Mouse (Mus musculus): ENCODE results near the gene Lrrc2. TPM values are rescaled to one million over a fixed set of nuclear protein-coding genes. Genes with fewer than 3 reads are reported as not detected.

Gene Lrrc2
- not detected in 2 replicates for polyA plus RNA-seq (2016; fragmentation: Nextera tagmentation; extraction: Ambion mirVana)

DNA sequence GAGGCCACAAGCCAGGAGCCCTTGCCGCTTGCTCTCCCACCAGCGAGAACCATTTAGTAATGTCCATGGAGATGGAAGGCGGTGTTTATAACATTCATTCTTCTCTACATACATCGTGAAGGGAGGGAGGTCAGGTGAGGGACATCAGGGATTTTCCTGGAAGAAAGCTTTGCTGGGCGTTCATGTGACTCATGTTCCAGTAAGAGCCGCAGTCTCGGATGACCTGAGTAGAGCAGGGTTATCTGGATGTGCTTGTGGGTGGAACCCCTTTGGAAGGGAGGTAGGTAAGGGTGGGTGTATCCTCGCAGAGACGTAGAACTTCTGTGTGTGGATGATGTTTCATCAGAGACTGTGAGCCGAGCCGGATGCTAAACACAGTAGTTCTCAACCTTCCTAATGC lies at the start of gene Lrrc2:
TSS of gene Lrrc2 (plus strand) at position 149 of the 400 bp plus-strand sequence.
- peaks cover 31% of the 10 kb centered on the region for H3K4me1 ChIP-seq
- H3K9me3 ChIP-seq = no peaks in the 10 kb centered on the region
- no peak within 1 kb of the TSS for H3K27ac ChIP-seq
- H3K4me2 ChIP-seq = no peak within 1 kb of the TSS
- WGBS = 93% methylated on average over 11 of the region's 11 CpGs
- no peak within 1 kb of the TSS for H3K9ac ChIP-seq
- peaks cover 73% of the 10 kb centered on the region for H3K27me3 ChIP-seq
- H3K4me3 ChIP-seq (replicated peaks) = no peak within 1 kb of the TSS
- no peak for ATAC-seq (ENCODE audit: low FRiP score)
- H3K36me3 ChIP-seq (replicated peaks) = no peaks in the 10 kb centered on the region

DNA sequence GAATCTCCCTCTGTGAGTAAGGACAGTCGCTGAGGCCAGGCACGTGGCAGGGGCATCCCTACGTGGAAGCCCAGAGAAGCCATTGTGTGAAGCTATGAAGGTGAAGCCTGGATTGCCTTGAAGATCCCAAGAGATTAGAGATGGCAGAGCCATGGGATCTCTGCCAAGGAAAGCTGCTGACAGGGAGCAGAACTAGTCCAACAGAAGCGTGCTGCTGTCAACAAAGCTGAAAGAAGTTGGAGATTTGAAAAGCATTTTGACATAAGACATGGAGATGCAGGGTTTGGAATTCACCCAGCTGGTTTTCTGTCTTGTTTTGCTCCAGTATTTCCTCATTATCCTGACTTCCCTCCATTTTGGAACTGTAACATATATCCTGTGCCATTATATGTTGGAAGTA lies 49.1 kb upstream of the Lrrc2 start:
- no peak overlapping the region for H3K4me2 ChIP-seq
- H3K4me3 ChIP-seq (replicated peaks) = no peak overlapping the region
- ATAC-seq (ENCODE audit: low FRiP score) = no peak
- no peak overlapping the region for H3K9ac ChIP-seq
- H3K9me3 ChIP-seq = 0 out of 2 replicates have a peak, but pooled peaks cover 2% of the 10 kb centered on the region
- 90% methylated on average over 4 of the region's 4 CpGs for WGBS
- H3K36me3 ChIP-seq (replicated peaks) = no peaks in the 10 kb centered on the region
- H3K27me3 ChIP-seq = no peaks in the 10 kb centered on the region; the same call in 1 of the 2 replicates
- H3K4me1 ChIP-seq = no peaks in the 10 kb centered on the region
- no peak overlapping the region for H3K27ac ChIP-seq

DNA sequence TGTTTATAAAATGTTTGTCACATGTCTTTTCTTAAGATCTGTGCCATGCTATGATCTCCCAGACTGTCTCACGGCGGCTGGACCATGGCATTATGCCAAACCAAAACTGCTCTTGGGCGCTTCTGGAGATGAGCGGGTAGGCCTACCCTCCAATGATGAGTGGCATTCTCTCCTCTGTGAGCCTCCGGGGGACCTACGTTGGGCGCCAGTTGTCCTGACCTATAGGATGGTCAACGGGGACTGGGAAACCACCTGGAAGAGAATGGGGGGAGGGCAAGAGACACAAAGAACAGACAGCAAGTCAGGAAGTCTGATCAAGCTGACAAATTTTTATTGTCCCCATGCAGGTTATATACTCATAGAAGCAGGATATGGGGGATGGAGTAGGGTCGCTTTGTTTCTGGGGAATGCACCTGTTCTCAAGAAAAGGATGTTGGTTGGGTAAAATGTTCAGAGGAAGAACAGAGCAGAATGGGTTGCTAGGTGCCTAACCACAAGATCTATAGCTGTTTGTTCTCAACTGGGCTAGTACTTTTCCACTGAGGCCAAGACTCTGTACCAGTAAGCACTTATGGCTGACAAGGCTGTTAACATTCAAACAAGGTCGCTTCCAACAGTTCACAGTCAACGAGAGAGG lies 44.0 kb upstream of the Lrrc2 start:
- Histone ChIP-seq H3K4me1 (no peaks in the 10 kb centered on the region), H3K4me3 (replicated peaks) (no peak overlapping the region), H3K36me3 (replicated peaks) (no peaks in the 10 kb centered on the region), H3K4me2 (no peak overlapping the region), H3K27me3 (no peaks in the 10 kb centered on the region), H3K9ac (no peak overlapping the region), H3K27ac (no peak overlapping the region), H3K9me3 (0 out of 2 replicates have a peak, but pooled peaks cover 3% of the 10 kb centered on the region)
- no peak for ATAC-seq (ENCODE audit: low FRiP score)
- 92% methylated on average over 11 of the region's 11 CpGs for WGBS

DNA sequence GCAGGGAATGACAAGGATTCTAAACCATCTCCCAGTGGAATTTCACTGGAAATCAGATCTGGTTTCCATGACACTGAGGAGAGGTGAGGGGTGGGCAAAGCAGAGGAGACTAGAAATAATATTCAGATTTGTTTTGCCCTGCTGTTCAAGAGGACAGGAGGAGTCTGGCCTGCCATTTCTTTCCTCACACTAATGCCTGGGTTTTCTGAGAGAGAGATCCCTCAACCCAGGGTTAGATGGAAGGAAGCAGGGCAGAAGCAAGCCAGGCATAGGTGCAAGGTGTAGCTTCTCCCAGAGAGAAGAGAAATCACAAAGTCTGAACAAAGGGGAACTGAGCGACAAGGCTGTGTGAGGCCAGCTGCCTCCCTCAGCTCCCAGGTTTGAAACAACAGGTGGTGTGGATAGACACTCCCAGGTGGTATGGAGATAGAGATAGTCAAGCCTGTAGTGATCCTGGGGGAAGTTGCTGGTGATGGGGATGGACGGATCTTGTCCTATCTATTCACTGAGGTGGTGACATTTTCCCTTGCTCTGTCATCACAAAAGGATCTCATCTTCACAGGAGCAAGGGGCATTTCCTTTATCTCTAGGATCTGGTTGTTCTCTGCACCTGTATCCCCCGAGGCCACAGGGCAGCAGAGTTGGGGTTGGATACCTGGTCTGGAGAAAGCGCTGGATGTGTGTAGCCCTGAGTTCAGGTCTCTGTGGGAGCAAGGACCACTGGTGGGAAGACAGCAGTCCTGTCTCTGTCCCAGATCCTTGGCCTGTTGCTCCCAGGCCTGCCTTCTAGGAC lies 43.3 kb upstream of the Lrrc2 start:
- Histone ChIP-seq H3K27ac (no peak overlapping the region), H3K4me2 (no peak overlapping the region), H3K9me3 (0 out of 2 replicates have a peak, but pooled peaks cover 3% of the 10 kb centered on the region), H3K27me3 (no peaks in the 10 kb centered on the region), H3K4me3 (replicated peaks) (no peak overlapping the region), H3K4me1 (no peaks in the 10 kb centered on the region), H3K9ac (no peak overlapping the region), H3K36me3 (replicated peaks) (no peaks in the 10 kb centered on the region)
- ATAC-seq (ENCODE audit: low FRiP score) = no peak
- WGBS = 79% methylated on average over 4 of the region's 4 CpGs

DNA sequence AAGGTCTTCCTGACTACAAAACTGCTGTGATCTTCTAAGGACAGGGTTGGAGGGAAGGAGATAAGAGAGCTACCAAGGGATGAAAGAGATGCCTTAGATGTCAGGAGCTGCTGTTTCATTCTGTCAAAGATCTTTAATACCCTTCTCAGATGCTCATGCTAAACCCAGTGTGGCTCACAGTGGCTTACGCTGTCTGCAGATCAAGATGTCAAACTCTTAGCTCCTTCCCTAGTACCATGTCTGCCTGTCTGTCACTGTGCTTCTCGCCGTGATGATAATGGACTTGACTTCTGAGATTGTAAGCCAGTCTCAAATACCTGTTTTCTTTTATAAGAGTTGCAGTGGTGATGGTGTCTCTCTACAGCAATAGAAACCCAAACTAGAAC lies 42.7 kb upstream of the Lrrc2 start:
- H3K9me3 ChIP-seq = 0 out of 2 replicates have a peak, but pooled peaks cover 3% of the 10 kb centered on the region
- WGBS = 90% methylated on average over 3 of the region's 3 CpGs
- no peaks in the 10 kb centered on the region for H3K27me3 ChIP-seq
- no peaks in the 10 kb centered on the region for H3K36me3 ChIP-seq (replicated peaks)
- H3K4me1 ChIP-seq = no peaks in the 10 kb centered on the region
- no peak overlapping the region for H3K27ac ChIP-seq
- ATAC-seq (ENCODE audit: low FRiP score) = no peak
- H3K9ac ChIP-seq = no peak overlapping the region
- H3K4me2 ChIP-seq = no peak overlapping the region
- H3K4me3 ChIP-seq (replicated peaks) = no peak overlapping the region

DNA sequence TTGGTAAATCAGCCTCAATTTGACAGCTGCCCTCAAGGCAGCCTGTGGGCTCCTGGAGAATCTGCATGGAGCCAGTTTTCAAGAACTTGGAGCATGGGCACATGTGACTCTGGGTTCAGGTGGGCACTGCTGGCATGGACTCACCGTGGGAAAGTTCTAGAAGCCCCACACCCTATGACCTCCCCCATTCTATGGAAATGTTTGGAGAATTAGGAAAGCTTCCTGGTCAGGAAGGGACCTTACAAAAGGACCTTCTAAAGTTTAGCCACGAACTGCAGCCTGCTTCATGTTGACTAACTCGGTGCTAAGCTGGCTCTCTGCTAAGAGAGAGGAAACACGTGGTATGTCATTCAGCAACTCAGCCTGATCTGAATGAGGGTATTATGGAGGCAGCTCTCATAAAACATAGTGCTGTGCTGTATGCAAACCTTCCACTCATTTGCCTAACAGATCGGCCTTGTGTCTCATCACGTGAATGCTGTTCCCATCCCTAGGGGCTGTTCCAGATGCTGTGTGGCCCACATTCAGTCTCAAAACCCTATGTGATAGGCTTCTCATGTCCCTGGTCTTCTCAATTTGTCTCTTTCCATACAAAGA lies 41.9 kb upstream of the Lrrc2 start:
- Histone ChIP-seq H3K4me3 (replicated peaks) (no peak overlapping the region), H3K27me3 (no peaks in the 10 kb centered on the region), H3K27ac (no peak overlapping the region), H3K9me3 (0 out of 2 replicates have a peak, but pooled peaks cover 3% of the 10 kb centered on the region), H3K4me1 (no peaks in the 10 kb centered on the region), H3K36me3 (replicated peaks) (no peaks in the 10 kb centered on the region), H3K4me2 (no peak overlapping the region), H3K9ac (no peak overlapping the region)
- ATAC-seq (ENCODE audit: low FRiP score) = no peak
- WGBS = 79% methylated on average over 6 of the region's 6 CpGs

DNA sequence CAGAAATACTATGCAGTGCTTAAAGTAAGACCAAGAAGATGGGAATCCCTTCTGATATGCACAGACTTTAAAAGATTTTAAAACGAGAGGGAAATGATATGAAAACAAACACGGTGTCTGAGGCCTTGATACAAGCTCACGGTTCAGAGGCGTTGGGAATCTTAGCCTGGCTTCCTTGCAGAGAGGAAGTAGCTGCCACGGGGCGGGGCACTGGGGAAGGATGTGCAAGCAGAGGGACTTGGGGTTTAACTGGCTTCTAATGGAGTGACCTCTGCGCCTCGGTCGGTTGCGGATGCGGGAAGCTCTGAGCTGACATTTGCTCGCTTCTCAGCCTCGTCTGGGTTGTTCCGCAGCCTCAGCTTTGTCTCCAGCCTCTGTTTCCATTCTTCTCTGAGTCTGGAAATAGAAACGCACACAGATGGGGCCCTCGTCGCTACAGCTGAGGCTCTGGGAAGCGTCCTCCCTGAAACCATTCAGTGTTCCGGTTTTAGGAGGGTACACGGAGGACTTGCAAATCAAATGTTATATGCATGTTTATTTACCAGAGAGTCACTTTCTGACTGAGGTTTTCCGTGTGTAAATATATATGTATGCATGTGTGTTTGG lies 36.6 kb upstream of the Lrrc2 start:
- no peak for ATAC-seq (ENCODE audit: low FRiP score)
- WGBS = 60% methylated on average over 21 of the region's 21 CpGs
- Histone ChIP-seq H3K4me1 (no peaks in the 10 kb centered on the region), H3K27ac (no peak overlapping the region), H3K4me3 (replicated peaks) (no peak overlapping the region), H3K36me3 (replicated peaks) (no peaks in the 10 kb centered on the region), H3K9ac (no peak overlapping the region), H3K27me3 (no peaks in the 10 kb centered on the region), H3K9me3 (no peaks in the 10 kb centered on the region), H3K4me2 (no peak overlapping the region)

DNA sequence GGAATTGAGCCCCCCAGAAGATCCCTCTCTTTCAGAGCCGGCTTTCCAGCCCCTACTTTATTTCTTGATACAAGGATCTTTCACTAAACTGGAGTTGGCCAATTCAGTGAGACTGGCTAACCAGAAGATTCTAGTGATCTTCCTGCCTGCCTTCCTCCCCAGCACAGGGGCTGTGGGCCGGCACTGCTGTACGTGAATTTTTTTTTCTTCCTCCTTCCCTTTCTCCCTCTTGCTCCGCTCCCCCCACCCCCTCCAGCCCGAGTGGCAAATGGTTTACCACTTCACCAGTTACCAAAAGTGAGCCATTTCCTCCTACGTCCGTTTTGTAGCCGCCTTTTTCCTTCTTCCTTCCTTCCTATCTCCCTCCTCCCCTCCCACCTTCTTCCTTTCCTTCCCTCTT lies 35.9 kb upstream of the Lrrc2 start:
- ATAC-seq (ENCODE audit: low FRiP score) = no peak
- WGBS = 76% methylated on average over 8 of the region's 8 CpGs
- Histone ChIP-seq H3K4me1 (no peaks in the 10 kb centered on the region), H3K9ac (no peak overlapping the region), H3K27ac (no peak overlapping the region), H3K4me3 (replicated peaks) (no peak overlapping the region), H3K4me2 (no peak overlapping the region), H3K27me3 (no peaks in the 10 kb centered on the region), H3K9me3 (no peaks in the 10 kb centered on the region), H3K36me3 (replicated peaks) (no peaks in the 10 kb centered on the region)

DNA sequence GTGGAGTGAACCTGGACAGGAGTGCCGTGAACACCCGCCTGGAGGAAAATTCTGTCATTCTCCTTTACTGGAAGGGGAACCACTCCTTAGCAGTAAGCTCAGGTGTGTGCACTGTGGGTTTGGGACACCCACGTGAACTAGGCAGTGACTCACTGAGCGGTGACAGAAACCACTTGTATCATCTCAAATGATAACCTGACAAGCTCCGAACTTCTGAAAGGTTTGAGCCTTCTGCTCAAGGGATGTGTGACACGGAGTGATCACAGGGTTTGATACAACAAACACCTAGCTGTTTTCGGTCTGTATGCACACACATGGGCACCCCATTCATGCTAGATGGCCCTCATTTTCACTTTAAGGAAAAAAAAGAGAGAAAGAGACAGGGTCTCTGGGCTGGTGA lies 34.6 kb upstream of the Lrrc2 start, which contains the start of gene Fam240a:
TSS of gene Fam240a (minus strand) at position 76 of the 400 bp plus-strand sequence.
- H3K4me1 ChIP-seq = no peaks in the 10 kb centered on the region
- H3K4me3 ChIP-seq (replicated peaks) = no peak within 1 kb of the TSS
- H3K9me3 ChIP-seq = no peaks in the 10 kb centered on the region
- no peaks in the 10 kb centered on the region for H3K27me3 ChIP-seq
- no peak within 1 kb of the TSS for H3K27ac ChIP-seq
- H3K36me3 ChIP-seq (replicated peaks) = no peaks in the 10 kb centered on the region
- H3K4me2 ChIP-seq = no peak within 1 kb of the TSS
- no peak for ATAC-seq (ENCODE audit: low FRiP score)
- H3K9ac ChIP-seq = no peak within 1 kb of the TSS
- 94% methylated on average over 7 of the region's 7 CpGs for WGBS

DNA sequence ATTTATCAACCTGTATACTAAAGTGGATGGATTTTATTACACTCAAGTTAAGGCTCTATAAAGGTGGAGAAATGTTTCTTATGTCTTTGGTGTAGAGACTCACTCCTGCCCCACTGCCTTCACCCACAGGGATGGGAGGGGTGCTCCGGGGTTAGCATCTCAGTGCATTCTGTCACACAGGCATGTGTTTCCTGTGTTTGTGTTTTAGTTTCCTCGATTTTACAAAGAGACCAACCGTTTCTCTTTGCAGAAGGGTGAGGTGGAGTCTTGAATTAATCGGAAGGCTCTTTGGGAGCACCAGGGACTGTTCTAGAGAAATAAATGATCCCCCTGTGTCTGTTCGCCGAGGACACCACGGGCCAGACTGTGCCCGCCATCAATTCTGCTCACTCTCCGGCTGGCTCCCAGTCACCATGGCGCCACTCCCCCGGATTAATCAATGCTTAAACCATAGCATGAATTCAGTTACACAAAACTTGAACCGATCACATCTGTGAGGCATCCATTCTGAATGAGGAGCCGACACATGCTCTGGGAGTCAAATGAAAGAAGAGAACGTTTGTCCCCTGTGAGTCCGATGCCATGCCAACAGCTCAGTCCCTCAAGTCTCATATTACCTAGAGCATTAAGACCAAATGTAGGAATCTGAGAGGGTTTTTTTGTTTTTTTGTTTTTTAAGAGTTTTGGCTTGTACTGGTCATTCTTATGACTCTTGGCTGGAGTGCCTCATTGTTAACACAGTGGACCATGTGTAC lies 30.5 kb upstream of the Lrrc2 start:
- H3K4me2 ChIP-seq = no peak overlapping the region
- no peak overlapping the region for H3K9ac ChIP-seq
- no peak overlapping the region for H3K27ac ChIP-seq
- H3K36me3 ChIP-seq (replicated peaks) = no peaks in the 10 kb centered on the region
- no peaks in the 10 kb centered on the region for H3K27me3 ChIP-seq
- no peak overlapping the region for H3K4me3 ChIP-seq (replicated peaks)
- no peaks in the 10 kb centered on the region for H3K9me3 ChIP-seq
- WGBS = 76% methylated on average over 15 of the region's 15 CpGs
- ATAC-seq (ENCODE audit: low FRiP score) = no peak
- H3K4me1 ChIP-seq = no peaks in the 10 kb centered on the region

DNA sequence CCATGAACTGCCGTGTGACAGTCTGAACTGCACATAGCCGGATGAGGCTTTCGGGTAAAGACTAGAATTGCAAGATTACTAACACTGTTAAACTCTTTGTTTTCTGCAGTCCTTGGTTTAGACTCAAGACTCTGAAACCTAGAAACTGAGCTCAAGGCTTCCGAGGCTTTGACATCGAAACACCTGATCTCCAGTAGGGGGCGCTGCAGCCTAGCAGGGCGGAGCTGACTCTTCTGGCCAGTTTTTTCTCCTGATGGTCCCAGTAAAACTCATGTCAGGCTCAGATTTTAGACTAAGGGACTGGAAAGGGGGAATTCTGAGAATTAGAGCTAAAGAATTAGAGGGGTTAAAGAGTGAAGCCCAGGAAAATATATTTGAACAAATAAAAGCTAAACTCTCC lies 28.6 kb upstream of the Lrrc2 start:
- WGBS = 21% methylated on average over 7 of the region's 7 CpGs
- Histone ChIP-seq H3K27me3 (no peaks in the 10 kb centered on the region), H3K4me2 (no peak overlapping the region), H3K9me3 (no peaks in the 10 kb centered on the region), H3K9ac (no peak overlapping the region), H3K27ac (no peak overlapping the region), H3K4me1 (no peaks in the 10 kb centered on the region), H3K4me3 (replicated peaks) (no peak overlapping the region), H3K36me3 (replicated peaks) (no peaks in the 10 kb centered on the region)
- ATAC-seq (ENCODE audit: low FRiP score) = no peak

DNA sequence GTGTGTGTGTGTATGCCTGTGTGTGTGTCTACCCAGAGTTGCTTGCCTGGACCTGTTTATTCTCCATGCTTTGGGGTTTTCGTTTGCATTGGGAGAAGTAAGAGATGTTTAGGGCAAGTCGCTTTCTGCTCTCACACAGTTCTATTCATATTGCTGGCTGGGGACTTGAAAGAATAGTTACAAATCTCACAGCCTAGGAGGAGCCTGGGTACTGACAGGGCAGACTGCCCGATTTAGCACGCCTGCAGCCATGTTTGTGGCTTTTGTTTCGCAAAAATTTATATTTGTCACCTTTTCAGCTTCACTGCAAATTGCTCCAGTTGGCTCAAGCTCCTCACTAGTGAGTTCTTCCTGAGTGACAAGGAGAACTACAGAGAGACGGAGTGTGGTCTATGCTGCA lies 19.8 kb upstream of the Lrrc2 start:
- Histone ChIP-seq H3K27me3 (no peaks in the 10 kb centered on the region), H3K27ac (no peak overlapping the region), H3K9ac (no peak overlapping the region), H3K4me2 (no peak overlapping the region), H3K4me3 (replicated peaks) (no peak overlapping the region), H3K4me1 (no peaks in the 10 kb centered on the region), H3K9me3 (no peaks in the 10 kb centered on the region), H3K36me3 (replicated peaks) (no peaks in the 10 kb centered on the region)
- no peak for ATAC-seq (ENCODE audit: low FRiP score)
- WGBS = 74% methylated on average over 6 of the region's 6 CpGs
